Mouse (Mus musculus): ENCODE results near the gene Camkv. TPM values are rescaled to one million over a fixed set of nuclear protein-coding genes. Genes with fewer than 3 reads are reported as not detected.
A peak's percentile ranks its signal among the peaks of the same experiment; 100 is the strongest.

Gene Camkv
- polyA plus RNA-seq, 1 experiment from 2014 or later = 9.7 TPM

DNA sequence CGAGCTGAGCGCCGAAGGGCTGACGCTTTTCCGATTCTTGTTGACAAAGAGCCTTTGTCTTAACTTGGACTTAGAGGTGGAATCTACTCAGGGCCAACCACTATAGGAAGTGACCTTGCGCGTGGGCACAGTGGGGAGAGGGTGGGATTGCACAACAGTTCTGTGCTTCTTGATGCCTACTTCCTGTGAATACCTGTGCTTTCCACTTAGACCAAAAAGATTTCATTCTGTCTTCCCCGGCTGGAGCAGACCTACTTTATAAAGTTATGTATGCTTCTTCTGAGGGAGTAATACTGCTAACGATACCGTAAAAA is 14.4 kb downstream of the Camkv start, which contains the start of gene Traip:
Gene Traip, plus strand, starts transcription at position 215 of the 314 bp plus-strand sequence.
- Histone ChIP-seq H3K9ac (peak within 1 kb of the TSS; percentile 79), H3K9me3 (no peaks in the 10 kb centered on the region), H3K4me2 (peak within 1 kb of the TSS; percentile 84), H3K27ac (peak within 1 kb of the TSS; percentile 78), H3K4me3 (peak within 1 kb of the TSS; percentile 58), H3K27me3 (no peaks in the 10 kb centered on the region), H3K36me3 (no peaks in the 10 kb centered on the region), H3K4me1 (peaks cover 15% of the 10 kb centered on the region)
- 81% methylated on average over 10 of the region's 10 CpGs for WGBS
- ATAC-seq (ENCODE audit: insufficient number of reproducible peaks, insufficient read depth, low FRiP score, low TSS enrichment, low read depth) = no peak

DNA sequence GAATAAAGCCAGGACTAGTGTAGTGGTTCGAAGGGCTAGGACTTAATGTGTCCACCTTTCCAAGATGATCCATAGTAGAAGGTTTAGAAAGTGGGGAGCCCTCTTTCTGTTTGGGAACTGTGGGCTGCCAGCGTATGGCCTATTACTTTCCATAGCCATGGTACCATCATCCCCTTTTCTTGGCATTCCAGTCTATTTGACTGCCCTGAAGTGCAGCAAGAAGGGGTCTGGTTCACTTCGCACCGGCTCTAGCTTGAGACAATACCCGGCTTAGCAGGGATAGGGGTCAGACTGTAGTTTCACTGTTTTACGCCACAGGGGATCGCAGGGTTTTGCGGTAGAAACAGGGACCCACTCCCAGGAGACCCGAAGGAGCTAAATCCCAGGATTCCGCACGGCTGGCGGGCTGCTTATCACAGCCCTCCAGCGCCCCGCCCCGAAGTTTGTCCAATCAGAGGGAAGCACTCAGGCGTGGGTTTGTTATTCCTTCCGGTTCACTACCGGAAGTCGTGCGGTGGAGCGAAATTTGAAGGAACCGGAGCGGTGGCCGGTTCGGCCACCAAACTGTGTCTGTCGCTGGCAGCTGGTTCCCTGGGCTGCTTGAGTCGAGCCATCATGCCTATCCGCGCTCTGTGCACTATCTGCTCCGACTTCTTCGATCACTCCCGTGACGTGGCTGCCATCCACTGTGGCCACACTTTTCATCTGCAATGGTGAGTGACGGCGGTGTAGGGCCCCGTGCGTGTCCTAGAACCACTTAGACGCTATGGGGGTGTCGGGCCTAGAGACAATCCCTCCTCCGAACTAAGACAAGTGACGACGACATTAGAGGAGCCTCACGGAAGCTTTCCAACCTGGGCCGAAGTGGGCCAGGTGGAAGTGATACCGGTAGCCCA is 15.2 kb downstream of the Camkv start:
- H3K4me3 ChIP-seq = peak overlapping the region; percentile 58
- peaks cover 15% of the 10 kb centered on the region for H3K4me1 ChIP-seq
- ATAC-seq (ENCODE audit: insufficient number of reproducible peaks, insufficient read depth, low FRiP score, low TSS enrichment, low read depth) = peak; percentile 89
- H3K9ac ChIP-seq = peak overlapping the region; percentile 79
- H3K4me2 ChIP-seq = peak overlapping the region; percentile 84
- WGBS = 14% methylated on average over 45 of the region's 45 CpGs
- H3K9me3 ChIP-seq = no peaks in the 10 kb centered on the region
- H3K36me3 ChIP-seq = 0 out of 2 replicates have a peak, but pooled peaks cover under 1% of the 10 kb centered on the region
- no peaks in the 10 kb centered on the region for H3K27me3 ChIP-seq
- peak overlapping the region; percentile 78 for H3K27ac ChIP-seq

DNA sequence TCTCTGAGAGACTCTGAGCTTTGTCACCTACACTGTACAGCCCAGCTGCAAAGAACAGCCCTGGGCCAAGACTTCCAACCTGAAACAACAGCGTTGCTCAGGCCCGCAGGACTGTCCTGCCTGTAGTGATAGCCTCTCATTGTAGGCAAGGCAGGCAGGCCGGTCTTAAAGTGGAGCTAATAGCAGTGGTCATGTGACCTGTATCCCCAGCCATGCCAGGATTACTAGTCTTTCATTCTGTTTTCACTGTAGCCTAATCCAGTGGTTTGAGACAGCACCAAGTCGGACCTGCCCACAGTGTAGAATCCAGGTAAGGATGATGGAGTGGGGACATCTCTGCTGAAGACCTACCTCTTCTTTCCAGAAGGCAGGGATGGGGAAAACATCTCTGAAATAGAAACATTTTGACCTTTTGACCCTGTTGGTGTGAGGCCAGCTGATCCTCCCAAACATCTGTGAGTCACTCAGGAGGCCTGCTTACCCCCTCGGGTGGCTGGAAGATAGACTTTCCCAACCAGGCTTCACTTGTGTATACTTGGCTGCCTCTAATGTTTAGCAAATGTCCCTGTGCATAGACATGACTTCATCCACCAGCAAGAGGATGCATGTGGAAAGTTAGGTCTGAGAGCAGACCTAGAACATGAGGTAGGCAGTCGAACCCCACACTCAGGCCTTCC is 20.3 kb downstream of the Camkv start:
- Histone ChIP-seq H3K27ac (no peak overlapping the region), H3K36me3 (peaks cover 37% of the 10 kb centered on the region), H3K4me2 (no peak overlapping the region), H3K9ac (no peak overlapping the region), H3K4me1 (peaks cover 11% of the 10 kb centered on the region), H3K9me3 (no peaks in the 10 kb centered on the region), H3K27me3 (no peaks in the 10 kb centered on the region), H3K4me3 (no peak overlapping the region)
- no peak for ATAC-seq (ENCODE audit: insufficient number of reproducible peaks, insufficient read depth, low FRiP score, low TSS enrichment, low read depth)
- WGBS = 80% methylated on average over 6 of the region's 6 CpGs

DNA sequence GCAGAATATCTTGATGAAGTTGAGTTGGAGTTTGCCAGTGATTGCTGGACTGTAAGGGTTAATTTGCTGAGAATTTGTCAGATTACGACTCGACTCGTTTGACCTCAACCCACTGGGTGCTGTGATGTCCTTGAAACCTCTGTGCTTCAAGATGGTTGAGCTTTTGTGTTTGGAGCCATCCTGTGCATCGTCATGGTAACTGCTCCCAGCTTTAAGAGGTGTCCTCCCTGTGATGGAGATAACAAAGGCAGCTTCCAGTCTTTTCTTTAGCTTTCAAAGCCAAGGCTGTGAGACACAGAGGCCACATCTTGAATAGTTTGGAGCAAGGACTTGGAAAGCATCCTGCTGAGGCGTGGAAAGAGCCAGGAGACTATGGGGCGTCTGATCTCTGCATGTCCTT is 21.7 kb downstream of the Camkv start:
- 75% methylated on average over 6 of the region's 6 CpGs for WGBS
- Histone ChIP-seq H3K27ac (no peak overlapping the region), H3K4me1 (peaks cover under 1% of the 10 kb centered on the region), H3K4me3 (no peak overlapping the region), H3K36me3 (peaks cover 51% of the 10 kb centered on the region), H3K4me2 (no peak overlapping the region), H3K9me3 (no peaks in the 10 kb centered on the region), H3K9ac (no peak overlapping the region), H3K27me3 (no peaks in the 10 kb centered on the region)
- ATAC-seq (ENCODE audit: insufficient number of reproducible peaks, insufficient read depth, low FRiP score, low TSS enrichment, low read depth) = no peak

DNA sequence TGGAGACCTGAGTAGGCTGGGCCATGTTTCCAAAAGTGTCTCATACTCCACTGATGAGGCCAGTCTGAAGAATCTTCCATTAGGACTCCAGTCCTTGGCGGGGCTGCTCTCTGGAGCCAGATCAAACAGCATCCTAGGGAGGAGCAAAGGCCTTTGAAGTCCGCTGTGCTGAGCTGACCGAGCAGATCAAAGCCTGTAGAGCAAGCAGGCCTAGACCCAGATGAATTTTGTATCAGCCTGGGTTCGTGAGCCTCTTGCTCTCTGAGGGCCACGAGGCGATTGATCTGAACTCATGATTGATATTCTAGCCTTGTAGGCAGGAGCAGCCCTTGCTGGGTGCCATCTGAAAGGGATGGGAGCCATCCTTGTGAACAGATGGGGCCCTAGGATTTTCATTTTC is 24.4 kb downstream of the Camkv start:
- Histone ChIP-seq H3K4me3 (no peak overlapping the region), H3K4me1 (no peaks in the 10 kb centered on the region), H3K9me3 (no peaks in the 10 kb centered on the region), H3K4me2 (no peak overlapping the region), H3K36me3 (peaks cover 64% of the 10 kb centered on the region), H3K9ac (no peak overlapping the region), H3K27me3 (no peaks in the 10 kb centered on the region), H3K27ac (no peak overlapping the region)
- 73% methylated on average over 6 of the region's 6 CpGs for WGBS
- no peak for ATAC-seq (ENCODE audit: insufficient number of reproducible peaks, insufficient read depth, low FRiP score, low TSS enrichment, low read depth)

DNA sequence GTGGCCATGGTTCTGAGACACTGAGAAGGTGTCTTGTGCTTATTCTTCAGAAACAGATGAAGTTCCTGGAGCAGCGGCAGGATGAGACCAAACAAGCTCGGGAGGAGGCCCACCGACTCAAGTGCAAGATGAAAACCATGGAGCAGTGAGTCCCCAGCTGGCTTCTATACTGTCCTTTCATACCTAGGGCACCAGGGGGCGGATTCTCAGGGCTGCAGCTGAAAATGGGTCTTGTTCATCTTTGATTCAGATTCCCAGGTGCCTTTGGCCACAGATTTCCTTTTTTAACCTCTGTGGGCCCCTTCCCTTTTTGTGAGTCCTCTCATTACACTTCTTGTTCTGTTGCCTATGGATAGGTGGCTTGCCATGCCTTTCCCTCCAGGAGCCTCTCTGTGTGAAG is 25.5 kb downstream of the Camkv start:
- H3K4me3 ChIP-seq = no peak overlapping the region
- H3K9me3 ChIP-seq = no peaks in the 10 kb centered on the region
- whole genome bisulfite sequencing = 71% methylated on average over 4 of the region's 4 CpGs
- H3K9ac ChIP-seq = 0 out of 2 replicates have a peak overlapping the region, but pooled peaks have one; percentile 17
- no peaks in the 10 kb centered on the region for H3K4me1 ChIP-seq
- H3K36me3 ChIP-seq = peaks cover 64% of the 10 kb centered on the region
- H3K4me2 ChIP-seq = no peak overlapping the region
- no peak overlapping the region for H3K27ac ChIP-seq
- H3K27me3 ChIP-seq = no peaks in the 10 kb centered on the region
- no peak for ATAC-seq (ENCODE audit: insufficient number of reproducible peaks, insufficient read depth, low FRiP score, low TSS enrichment, low read depth)

DNA sequence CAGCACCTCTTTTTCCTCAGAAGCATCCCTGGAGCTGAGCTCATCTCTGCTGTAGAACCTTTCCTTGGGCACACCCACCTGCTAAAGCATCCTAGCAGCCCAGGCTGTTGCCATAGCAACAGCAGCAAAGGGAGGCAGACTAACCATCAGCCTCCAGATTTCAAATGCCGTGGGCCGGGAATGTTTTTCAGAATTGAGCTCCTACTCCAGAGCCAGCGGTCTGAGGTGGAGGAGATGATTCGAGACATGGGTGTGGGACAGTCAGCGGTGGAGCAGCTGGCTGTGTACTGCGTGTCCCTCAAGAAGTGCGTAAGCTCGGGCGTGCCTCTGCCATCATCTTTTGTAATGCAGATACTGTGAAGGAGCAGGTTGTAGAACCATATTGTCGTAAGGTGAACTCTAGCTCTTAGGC is 25.9 kb downstream of the Camkv start:
- Histone ChIP-seq H3K9ac (0 out of 2 replicates have a peak overlapping the region, but pooled peaks have one; percentile 17), H3K27ac (no peak overlapping the region), H3K4me3 (no peak overlapping the region), H3K4me2 (no peak overlapping the region), H3K9me3 (no peaks in the 10 kb centered on the region), H3K4me1 (no peaks in the 10 kb centered on the region), H3K27me3 (no peaks in the 10 kb centered on the region), H3K36me3 (peaks cover 62% of the 10 kb centered on the region)
- ATAC-seq (ENCODE audit: insufficient number of reproducible peaks, insufficient read depth, low FRiP score, low TSS enrichment, low read depth) = no peak
- WGBS = 90% methylated on average over 10 of the region's 10 CpGs

DNA sequence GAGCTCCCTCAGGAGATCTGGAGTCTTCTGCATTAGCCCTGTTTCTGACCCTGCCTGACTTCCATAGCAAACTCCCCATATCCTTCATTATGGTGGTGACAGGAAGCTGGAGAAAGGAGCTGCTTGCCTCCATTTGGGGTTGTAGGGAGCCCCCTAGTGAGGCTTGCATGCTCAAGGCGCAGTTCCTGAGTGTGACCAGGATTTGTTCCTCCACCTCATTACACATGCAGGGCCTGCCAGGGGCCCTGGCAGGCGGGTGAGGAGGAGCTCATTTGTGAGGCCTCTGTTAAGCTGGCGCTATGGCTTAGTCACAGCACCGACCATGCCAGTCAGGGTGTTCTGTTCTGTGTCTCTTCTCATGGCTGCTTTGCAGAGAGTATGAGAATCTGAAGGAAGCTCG is 26.4 kb downstream of the Camkv start:
- H3K4me2 ChIP-seq = no peak overlapping the region
- H3K27me3 ChIP-seq = no peaks in the 10 kb centered on the region
- no peaks in the 10 kb centered on the region for H3K4me1 ChIP-seq
- peaks cover 62% of the 10 kb centered on the region for H3K36me3 ChIP-seq
- H3K27ac ChIP-seq = no peak overlapping the region; the same call in 1 of the 2 replicates
- ATAC-seq (ENCODE audit: insufficient number of reproducible peaks, insufficient read depth, low FRiP score, low TSS enrichment, low read depth) = no peak
- no peak overlapping the region for H3K4me3 ChIP-seq
- WGBS = 56% methylated on average over 5 of the region's 5 CpGs
- H3K9ac ChIP-seq = no peak overlapping the region
- H3K9me3 ChIP-seq = no peaks in the 10 kb centered on the region

DNA sequence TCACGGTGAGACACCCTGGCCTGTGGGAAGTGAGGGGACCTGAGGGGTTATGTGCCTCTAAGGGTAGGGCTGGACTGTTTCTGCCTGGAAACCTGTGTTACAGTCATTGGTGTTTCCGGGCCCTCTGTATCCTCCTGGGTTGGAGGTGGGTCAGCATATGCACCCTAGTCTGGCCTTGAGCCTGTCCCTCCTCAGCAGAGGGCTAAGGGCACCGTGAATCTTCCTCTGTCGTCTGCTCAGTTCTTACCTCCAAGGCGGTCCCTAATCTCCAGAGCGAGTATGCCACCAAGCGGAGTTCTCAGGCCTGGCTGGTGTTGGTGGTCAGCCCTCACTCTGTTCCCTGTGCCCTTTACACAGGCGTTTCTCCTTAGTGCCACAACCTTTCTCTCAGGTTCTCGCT is 27.4 kb downstream of the Camkv start:
- H3K4me3 ChIP-seq = no peak overlapping the region
- H3K36me3 ChIP-seq = peaks cover 55% of the 10 kb centered on the region
- WGBS = 93% methylated on average over 9 of the region's 9 CpGs
- H3K27me3 ChIP-seq = no peaks in the 10 kb centered on the region
- H3K9me3 ChIP-seq = no peaks in the 10 kb centered on the region
- no peak for ATAC-seq (ENCODE audit: insufficient number of reproducible peaks, insufficient read depth, low FRiP score, low TSS enrichment, low read depth)
- no peak overlapping the region for H3K9ac ChIP-seq
- H3K27ac ChIP-seq = no peak overlapping the region
- H3K4me1 ChIP-seq = no peaks in the 10 kb centered on the region
- no peak overlapping the region for H3K4me2 ChIP-seq

DNA sequence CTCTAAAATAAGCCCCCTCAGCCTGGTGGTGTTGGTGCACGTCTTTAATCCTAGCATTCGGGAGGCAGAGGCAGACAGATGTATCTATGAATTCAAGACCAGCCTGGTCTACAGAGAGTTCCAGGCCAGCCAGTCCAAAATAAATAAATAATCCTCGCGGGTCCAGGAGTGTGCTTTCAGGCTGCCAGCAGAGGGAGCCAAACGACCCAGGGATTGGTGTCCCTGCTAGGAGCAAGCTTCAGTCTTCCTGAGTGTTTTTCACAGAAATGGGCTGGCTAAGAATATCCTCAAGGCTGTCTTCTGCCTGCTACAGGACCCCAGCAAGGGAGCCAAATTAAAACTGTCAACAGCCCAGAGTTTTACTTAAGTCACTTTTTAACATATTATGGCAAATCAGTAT is 28.2 kb downstream of the Camkv start:
- no peaks in the 10 kb centered on the region for H3K27me3 ChIP-seq
- no peak overlapping the region for H3K9ac ChIP-seq
- no peak overlapping the region for H3K4me3 ChIP-seq
- peaks cover 57% of the 10 kb centered on the region for H3K36me3 ChIP-seq
- no peak overlapping the region for H3K27ac ChIP-seq
- WGBS = 12% methylated on average over 5 of the region's 5 CpGs
- H3K4me1 ChIP-seq = no peaks in the 10 kb centered on the region
- H3K4me2 ChIP-seq = no peak overlapping the region
- H3K9me3 ChIP-seq = no peaks in the 10 kb centered on the region
- no peak for ATAC-seq (ENCODE audit: insufficient number of reproducible peaks, insufficient read depth, low FRiP score, low TSS enrichment, low read depth)

DNA sequence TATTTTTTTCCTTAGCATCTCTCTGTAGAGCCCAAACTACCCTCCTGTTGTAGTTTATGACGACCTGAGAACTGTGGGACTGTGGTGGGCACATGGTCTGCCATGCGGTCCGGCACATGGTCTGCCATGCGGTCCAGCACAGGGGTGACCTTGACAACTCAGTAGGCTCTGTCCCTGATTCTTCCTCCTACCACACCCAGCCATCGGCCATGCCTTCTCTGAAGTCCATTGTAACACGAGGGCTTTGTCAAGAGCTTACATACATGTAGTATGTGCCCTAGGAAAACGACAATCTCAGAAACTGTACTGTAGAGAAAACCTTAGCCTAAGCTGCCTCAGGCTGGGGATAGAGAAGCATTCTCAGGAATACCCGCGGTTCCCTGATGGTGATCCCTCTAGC is 29.2 kb downstream of the Camkv start:
- no peaks in the 10 kb centered on the region for H3K27me3 ChIP-seq
- H3K9me3 ChIP-seq = no peaks in the 10 kb centered on the region
- H3K4me3 ChIP-seq = no peak overlapping the region
- H3K4me2 ChIP-seq = no peak overlapping the region
- H3K9ac ChIP-seq = no peak overlapping the region
- H3K36me3 ChIP-seq = peaks cover 57% of the 10 kb centered on the region
- H3K27ac ChIP-seq = no peak overlapping the region
- H3K4me1 ChIP-seq = no peaks in the 10 kb centered on the region
- 87% methylated on average over 9 of the region's 9 CpGs for WGBS
- ATAC-seq (ENCODE audit: insufficient number of reproducible peaks, insufficient read depth, low FRiP score, low TSS enrichment, low read depth) = no peak

DNA sequence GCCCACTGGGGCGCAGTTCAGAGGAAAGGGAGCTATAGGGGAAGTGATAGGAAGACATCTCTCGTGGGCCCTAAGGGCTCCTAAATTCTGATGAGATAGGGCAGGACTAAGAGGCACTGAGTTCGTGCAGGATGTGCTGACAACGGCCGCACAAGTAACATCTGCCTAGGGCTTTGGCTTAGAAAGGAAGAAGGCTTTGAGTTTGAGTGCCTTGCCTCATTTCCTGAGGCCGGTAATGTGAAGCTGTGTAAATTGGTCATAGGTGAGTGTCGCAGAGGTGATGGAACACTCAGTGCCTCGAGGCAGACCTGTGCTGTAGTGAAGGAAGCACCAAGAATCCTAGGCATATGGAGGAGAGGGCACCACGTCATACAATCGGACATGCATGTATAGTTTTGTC is 31.2 kb downstream of the Camkv start:
- no peaks in the 10 kb centered on the region for H3K9me3 ChIP-seq
- no peak for ATAC-seq (ENCODE audit: insufficient number of reproducible peaks, insufficient read depth, low FRiP score, low TSS enrichment, low read depth)
- no peak overlapping the region for H3K4me3 ChIP-seq
- H3K27ac ChIP-seq = no peak overlapping the region
- H3K27me3 ChIP-seq = no peaks in the 10 kb centered on the region
- 79% methylated on average over 10 of the region's 10 CpGs for WGBS
- peak overlapping the region; percentile 21; the same call in 1 of the 2 replicates for H3K9ac ChIP-seq
- no peaks in the 10 kb centered on the region for H3K4me1 ChIP-seq
- no peak overlapping the region for H3K4me2 ChIP-seq
- peaks cover 56% of the 10 kb centered on the region for H3K36me3 ChIP-seq

Data from embryonic facial prominence, embryonic 13.5 days (tissue).